Mouse (Mus musculus): ENCODE data around the gene Asf1a. TPM values are rescaled to one million over a fixed set of nuclear protein-coding genes. Genes with fewer than 3 reads are reported as not detected.
A peak's percentile ranks its signal among the peaks of the same experiment; 100 is the strongest.
"Not testable (repeated sequence)": the region's sequence is repeated elsewhere in the genome, so short reads cannot be mapped to it uniquely, and the experiment has no call there.

Asf1a gene
- 10 to 100 TPM; 28.3 to 33.1 TPM for total RNA-seq (2021)

DNA sequence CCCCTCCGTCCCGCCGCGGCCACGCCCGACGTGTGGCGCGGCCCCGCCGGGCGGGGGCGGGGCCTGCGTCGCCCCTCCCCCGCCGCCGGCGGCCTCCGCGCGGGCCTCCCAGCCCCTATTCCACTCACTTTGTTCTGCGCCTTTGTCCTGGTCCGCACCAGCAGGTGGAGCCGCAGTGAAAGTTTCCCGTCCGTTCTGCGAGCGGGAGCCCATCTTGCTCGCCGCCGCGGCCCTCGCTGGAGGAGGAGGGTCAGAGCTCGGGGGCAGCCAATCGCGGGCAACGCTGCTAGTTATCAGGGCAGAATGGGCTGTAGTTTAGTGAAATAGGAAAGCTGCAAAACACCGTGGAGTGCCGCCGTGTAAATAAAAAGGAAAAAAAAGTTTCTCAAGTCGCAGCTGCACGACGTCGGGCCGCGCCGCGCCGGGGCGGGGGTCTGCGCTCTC is at the start of gene Asf1a:
Asf1a (plus strand) TSS at position 81 of the 444 bp plus-strand sequence.
- intact Hi-C loops (cut with DNase I), result loop anchor here (1.0 kb wide), 1 partner anchor 33 kb away; no protein-coding TSS in a partner anchor
- peak; percentile 94 to 95 for DNase-seq

DNA sequence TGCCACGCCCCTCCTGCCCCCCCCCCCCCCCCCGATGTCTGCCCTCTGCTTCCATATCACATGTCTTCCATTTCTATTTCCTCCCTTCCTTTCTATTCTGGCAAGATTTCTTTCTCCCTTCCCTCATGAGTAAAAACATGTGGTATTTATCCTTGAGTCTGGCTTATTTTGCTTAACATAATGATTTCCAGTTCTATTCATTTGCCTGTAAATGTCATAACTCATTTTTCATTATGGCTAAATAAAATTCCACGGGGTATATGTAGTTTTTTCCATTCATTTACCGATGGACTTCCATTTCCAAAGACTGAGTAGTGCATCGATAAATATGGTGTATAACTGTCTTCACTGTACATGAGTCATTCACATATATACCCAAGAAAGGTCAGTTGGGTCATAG is 34.6 kb upstream of the Asf1a start:
- intact Hi-C loops (cut with DNase I), result no loop called here

DNA sequence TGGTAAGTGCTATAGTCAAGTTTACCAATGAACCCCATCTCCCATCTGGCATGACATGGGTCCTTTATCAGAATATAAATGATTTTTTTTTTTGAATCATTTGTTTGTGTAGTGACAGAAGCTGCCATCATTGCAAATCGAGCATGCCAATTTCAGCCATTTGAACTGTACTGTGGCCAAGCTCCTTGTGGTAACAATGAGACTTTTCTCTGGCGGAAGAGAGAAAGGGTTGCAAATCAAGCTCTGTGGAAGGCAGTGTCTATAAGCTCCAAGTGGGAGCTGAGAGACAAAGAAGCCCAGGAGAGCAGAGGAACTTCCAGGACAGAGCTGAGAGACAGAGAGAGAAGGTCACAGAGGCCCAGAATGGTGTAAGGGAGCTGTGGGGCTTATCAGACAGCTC is 31.0 kb upstream of the Asf1a start:
- intact Hi-C loops (cut with DNase I), result no loop called here
- DNase-seq, result no peak

More for the DNA sequence above, 34.6 kb upstream of the Asf1a start:
- DNase-seq, result no peak

DNA sequence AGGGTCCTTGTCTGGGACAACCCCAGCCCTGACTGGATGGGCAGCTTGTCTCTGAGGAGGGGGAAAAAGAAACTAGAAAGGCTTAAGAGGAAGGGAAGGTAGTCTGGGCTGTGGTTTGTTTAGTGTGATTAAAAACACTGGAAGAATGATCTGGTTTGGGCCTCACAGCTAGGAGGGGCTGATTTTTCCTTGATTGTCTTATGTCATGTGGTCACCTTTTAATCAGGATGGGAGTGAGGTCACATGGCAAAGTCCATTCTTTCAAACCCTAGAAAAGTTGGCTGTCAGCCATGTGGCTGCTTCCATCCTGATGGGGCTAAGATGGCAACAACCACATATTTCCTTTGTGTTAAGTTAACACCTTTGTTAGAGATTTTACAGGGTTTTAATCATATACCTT is 28.0 kb upstream of the Asf1a start:
- intact Hi-C loops (cut with DNase I), result no loop called here
- no peak for DNase-seq

DNA sequence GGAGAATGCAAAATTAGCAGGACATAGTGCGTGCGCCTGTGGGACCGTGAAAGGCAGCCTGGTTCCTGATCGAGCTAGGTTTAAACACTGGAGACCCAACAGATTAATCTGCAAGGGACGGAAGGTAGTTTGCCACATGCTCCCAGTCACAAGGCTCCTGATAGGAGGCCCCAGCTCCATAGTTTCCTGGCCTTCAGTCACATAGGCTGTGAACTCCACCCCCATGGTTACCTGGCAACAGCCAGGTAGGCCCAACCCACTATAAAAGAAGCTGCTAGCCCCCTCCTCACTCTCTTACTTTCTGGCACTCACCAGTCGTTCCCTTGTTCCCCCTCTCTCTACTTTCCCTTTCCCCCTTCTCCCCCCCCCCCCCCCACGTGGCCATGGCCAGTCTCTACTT is 16.4 kb upstream of the Asf1a start:
- intact Hi-C loops (cut with DNase I), result no loop called here
- peak in 1 of 2 experiments; percentile 3 for DNase-seq

DNA sequence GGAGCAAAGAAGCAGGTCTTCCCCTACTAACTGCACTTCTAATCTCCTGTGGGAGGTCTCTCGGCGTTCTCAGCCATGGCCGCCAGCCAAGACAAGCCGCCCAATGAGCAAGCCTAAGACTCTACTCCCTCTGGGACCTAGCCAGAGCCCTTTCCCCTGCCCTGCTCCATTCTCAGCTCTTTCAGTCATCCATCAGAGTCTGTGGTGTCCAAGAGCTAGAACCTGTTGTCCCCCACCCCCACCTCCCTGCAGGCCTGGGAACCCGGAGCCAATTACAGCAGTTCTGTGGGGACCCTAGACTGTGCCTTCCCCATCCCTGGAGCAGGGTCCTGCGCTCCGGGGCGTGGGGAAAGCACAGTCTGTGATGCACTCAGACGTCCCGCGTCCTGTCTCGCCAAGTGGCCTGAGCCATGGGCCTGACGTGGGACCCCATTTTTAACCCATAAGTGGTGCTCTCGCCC is 15.9 kb upstream of the Asf1a start:
- intact Hi-C loops (cut with DNase I), result no loop called here
- DNase-seq, result peak; percentile 59 to 74

DNA sequence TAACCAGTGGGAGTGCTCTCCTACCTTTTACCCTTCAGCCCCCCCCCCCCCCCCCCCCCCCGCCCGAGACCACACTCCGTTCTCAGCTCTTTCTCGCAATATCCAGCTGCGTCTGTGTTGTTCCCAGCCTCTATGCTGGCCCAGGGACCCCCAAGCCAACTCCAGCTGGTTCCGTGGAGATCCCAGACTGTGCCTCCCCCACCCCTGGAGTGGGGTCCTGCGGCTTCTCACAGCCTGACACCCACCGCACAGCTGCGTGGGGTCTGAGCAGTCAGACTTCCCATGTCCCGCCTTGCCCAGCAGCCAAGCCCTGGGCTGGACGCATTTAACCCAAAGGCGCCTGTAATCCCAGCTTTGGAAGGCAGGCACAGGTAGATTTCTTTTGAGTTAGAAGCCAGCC is 15.5 kb upstream of the Asf1a start:
- DNase-seq, result no peak
- intact Hi-C loops (cut with DNase I), result no loop called here

DNA sequence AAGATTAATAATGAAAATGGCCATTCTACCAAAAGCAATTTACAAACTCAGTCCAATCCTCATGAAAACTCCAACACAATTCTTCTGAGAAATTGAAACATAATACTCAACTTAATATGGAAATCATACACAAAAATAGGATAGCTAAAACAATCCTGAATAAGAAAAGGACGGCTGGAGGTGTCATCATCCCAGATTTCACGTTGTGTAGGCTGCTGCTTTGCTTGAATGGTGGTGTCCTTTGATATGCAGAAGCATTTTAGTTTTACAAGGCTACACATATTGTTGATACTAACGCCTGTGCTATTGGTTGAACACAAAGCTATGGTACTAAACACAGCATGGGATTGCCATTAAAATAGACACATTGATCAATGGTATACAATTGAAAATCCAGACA is 10.8 kb upstream of the Asf1a start:
- intact Hi-C loops (cut with DNase I), result no loop called here
- DNase-seq, result no peak

DNA sequence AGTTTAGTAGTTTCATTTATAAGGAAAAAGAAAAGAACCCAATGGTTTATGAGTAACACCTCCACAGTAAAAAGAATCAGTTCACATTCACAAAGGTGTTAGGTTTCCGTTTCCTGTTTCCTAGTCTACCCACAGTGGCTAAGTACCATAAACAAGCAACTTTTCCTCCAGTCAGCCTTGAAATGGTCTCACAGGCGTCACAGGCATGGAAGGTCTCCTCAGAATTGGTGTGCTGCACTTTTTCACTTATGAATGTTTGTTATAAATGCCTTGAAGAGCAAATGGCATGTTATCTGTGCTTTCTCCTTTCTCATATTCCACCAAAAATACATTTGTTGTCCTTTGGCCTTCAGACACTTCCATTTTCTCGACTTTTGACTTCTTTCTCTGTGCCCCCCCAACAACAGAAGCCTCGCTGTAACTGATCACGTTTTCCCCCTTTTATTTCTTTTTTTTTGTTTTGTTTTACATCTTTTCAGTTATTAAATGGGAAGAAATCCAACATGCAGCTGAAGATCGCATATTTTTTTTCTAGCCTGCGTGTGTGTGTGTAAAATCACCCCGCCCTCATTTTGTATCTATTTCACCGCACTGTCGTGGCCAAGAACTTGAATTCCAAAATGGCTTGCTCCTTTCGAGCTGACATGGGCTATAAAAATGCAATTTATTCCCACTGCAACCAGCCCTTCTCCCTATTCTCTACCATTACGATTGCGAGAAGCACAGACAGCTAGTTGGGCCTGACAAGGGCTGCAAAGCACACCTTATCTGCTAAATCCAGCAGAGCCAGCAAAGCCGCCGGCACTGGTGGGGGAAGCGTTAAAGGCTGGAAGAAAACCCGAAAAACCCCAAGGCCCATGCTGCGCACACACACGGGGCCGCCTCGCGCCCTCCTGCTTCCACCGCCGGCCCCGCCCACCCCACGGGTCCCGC is 547 bp upstream of the Asf1a start:
- intact Hi-C loops (cut with DNase I), result no loop called here
- DNase-seq, result no peak

DNA sequence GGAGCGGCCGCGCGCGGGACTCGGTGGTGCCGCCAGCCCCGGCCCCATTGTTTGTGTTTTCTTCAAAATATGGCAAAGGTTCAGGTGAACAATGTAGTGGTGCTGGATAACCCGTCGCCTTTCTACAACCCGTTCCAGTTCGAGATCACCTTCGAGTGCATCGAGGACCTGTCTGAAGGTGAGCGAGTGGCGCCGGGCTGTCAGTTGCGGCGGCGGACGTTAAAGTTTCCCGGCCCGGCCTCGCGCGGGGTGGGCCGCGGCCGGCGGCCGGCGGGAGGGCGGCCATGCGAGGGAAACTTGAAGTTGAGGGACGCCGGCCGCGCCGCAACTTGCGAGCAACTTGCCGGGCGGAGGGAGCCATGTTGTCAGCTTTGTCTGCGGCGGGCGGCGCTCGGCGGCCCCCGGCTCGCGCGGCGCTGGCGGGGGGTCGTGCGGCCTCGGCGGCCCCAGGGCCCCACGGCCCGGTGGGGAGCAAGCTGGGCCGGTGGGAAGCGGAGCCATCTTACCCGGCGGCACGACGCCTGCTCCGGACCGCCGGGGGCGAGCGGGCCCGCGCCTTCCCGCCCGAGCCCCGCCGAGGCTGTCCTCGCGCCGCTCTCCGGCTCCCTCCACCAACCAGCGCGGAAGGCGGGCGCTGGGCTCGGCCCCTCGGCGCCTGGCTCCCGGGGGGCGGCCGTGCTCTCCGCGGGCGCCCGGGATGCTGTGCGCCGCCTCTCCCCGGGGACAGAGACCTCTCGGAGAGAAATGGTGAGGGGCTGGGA is 744 bp downstream of the Asf1a start:
- intact Hi-C loops (cut with DNase I), result loop anchor here (1.0 kb wide), 1 partner anchor 32 kb away; no protein-coding TSS in a partner anchor
- DNase-seq, result peak; percentile 52 to 59

DNA sequence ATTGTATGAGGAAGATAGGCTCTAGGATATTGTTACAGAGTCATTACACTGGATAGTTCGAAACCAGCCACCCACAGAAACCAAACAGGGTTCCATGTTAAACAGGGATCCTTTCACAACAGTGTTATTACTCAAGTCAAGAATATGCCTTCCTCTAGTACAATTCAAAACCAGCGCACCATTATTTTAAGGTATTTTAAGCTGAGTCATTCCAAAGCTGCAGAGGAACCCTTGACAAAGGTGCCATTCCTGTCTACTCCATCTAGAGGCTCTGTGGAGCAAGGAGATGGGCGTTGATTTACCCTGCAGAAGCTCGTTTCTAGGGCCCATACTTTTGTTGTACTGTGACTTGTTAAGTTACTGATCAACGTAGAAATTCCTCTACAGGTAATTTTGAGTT is 2.3 kb downstream of the Asf1a start:
- DNase-seq, result no peak
- intact Hi-C loops (cut with DNase I), result no loop called here

DNA sequence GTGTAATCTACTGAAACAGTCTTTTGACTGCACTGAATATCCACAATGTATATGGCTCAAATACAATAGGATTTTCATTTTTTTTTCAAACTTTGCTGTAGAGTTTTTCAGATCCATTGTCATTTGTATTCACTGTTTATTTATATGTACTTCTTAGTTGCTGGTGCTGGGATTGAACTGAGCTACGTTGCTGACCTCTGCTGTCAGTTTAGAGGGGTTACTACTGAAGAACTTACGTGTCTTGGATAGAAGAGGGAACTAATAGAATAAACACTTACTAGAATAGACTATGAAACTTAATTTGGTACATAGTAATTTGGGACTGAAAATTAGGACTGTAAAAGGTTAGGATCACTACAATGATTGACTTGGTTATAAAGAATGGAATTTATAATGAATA is 8.8 kb downstream of the Asf1a start:
- intact Hi-C loops (cut with DNase I), result no loop called here
- no peak for DNase-seq

DNA sequence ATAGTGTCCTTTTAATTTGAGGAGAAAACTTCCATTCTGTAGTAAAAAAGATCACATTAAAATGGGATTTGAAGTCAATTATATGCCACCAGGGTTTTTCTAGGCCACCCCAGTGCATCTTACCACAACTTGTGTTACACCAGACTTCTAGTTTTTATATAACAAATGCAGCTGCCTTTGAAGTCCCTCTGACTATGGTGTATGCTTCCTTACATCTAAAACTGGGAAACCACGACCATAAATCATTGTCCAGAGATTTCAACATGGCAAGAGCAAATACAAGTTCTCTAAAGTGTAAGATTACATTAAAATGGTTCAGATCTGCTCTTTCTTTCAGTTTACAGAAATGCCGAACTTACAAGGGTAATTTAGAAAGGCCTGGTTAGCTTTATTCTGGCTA is 11.7 kb downstream of the Asf1a start:
- intact Hi-C loops (cut with DNase I), result no loop called here
- no peak for DNase-seq

DNA sequence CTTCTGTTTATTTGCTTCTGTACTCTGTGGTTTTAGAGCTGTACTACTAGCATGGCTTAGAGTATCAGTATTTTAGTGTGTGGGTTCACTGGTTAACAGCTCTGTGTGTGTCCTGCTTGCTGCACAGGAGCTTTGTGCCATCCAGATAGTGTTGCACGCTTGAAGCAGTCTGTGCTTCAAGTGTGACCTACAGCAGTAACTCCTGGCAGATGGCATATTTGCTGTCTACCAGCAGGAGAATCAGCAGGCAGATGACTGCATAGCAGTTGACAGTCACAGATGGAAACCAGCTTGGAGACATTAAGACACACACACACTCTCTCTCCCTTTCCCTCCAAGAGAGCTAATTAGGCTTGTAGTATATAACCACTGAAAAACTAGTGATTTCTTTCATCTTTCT is 15.6 kb downstream of the Asf1a start:
- intact Hi-C loops (cut with DNase I), result no loop called here

DNA sequence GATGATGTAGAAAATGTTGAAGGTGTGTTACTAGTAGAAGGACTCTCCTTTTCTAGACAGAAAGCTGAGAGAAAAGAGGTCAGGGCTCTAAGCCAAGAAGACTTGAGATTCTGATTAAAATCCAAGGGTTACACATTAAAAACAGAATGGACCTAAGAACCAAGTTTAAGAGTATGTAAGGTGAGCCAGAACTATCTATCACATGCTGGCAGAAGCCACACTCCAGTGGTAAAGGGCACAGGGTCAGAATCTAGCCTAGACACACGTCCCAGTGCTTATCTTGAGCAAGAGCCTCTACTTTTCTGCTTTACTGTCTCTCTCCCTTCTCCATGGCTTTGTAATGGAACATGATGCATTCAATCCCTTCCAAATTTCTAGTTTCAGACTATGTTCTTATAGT is 17.4 kb downstream of the Asf1a start:
- intact Hi-C loops (cut with DNase I), result no loop called here
- DNase-seq, result no peak

More for the DNA sequence above, 15.6 kb downstream of the Asf1a start:
- DNase-seq, result no peak

DNA sequence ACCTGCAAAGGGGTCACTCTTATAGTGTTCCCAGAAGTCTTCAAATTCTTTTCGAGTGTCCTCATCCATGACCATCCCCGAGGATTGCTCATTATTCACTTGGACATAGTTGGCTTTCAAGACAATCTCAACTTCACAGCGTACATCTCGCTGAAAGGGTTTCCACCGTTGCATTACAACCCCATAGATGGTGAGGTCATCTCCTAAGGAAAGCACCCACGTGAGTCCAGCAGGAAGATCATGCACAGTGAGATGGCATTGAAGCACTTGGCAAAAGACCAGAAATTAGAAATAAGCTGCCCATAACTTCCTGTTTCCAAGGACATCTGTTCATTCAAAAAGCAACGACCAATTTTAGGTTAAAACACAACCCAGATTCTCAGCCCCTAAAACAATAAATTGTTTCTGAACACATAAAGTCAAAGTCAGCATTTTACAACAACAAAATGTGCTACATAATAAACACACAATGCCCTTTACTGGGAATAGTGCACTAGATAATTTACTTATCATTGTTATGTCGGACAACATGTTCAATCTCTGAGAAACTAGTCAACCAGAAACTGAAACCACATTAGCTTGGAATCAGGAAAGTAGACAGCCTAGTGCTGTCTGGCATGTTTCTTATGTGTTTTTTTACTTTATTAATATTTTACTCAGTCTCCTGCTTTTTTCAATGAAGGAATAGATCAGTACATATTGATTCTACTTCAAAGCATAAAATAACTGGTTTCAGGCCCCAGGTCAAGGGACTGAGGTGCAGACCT is 19.5 kb downstream of the Asf1a start:
- intact Hi-C loops (cut with DNase I), result no loop called here
- no peak for DNase-seq

DNA sequence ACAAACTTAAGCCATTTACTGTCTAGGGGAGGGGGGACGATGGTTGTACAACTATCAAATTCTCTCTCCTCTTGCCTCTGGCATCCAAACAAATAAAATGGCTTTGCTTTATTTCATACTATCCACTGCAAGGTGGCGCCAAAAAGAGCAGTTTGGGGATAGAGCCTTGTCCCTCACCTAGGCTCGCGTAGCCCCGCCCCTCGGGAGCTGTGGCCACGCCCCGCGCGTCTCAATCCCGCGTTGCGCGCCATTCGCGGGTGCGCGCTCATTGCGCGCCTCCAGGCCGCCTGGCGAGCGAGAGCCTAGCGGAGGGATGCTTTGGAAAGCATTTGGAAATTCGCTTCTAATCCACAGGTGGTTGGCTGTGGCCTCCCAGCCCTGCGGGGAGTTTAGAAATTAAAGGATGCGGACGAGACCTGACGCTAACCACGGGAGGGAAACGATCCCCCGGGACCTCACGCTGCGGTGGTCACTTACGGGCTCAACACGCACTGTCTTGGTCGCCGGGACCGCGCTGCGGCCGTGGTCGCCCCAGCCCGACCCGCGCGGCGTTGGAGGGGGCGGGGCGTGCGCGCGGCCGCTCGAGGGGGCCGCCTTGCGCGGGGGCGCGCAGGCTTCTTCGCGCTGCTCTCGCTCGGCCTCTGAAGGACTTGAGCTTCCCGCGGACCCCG is 32.8 kb downstream of the Asf1a start:
- DNase-seq, result peak; percentile 91 to 93
- intact Hi-C loops (cut with DNase I), result loop anchor here (1.0 kb wide), 1 partner anchor 32 kb away; no protein-coding TSS in a partner anchor

DNA sequence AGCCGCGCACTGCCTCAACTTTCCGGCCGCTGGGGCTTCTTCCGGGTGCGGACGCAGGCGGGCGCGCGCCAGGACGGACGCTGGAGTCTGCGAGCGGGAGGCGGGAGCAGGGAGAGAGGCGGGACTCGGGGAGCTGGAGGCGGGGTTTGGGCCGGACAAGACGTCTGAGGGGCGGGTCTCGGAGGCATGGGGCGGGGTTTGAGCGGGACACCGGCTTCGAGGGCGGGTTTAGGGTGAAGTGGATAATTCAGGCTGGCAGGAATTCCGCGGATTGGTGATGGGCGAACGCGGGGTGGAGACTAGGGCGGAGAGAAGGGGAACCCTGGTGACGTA is 33.3 kb downstream of the Asf1a start:
- DNase-seq, result peak; percentile 92 to 93

DNA sequence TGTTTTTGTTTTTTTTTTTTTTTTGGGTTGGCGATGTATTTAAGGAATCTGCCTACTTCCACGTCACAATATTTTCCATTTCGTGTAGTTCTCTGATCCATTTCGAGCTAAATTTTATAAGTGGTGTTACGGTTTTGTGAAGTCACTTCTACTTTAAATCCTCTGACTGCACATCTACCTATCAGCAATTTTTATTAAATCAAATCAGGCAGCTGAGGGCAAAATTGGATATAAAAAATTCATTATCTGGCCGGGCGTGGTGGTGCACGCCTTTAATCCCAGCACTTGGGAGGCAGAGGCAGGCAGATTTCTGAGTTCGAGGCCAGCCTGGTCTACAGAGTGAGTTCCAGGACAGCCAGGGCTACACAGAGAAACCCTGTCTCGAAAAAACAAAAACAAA is 33.8 kb downstream of the Asf1a start, which contains the start of gene Mcm9:
Mcm9 (minus strand) TSS at position 101 of the 400 bp plus-strand sequence.
- intact Hi-C loops (cut with DNase I), result loop anchor here (10.0 kb wide), 1 partner anchor 444 kb away; the partner anchor contains the start of gene Man1a
- not testable (repeated sequence) for DNase-seq

More for the DNA sequence above, 33.3 kb downstream of the Asf1a start:
- intact Hi-C loops (cut with DNase I), result loop anchor here (1.0 to 10.0 kb wide), 2 partner anchors 33 to 445 kb away; partner anchors contain the start of gene Man1a

DNA sequence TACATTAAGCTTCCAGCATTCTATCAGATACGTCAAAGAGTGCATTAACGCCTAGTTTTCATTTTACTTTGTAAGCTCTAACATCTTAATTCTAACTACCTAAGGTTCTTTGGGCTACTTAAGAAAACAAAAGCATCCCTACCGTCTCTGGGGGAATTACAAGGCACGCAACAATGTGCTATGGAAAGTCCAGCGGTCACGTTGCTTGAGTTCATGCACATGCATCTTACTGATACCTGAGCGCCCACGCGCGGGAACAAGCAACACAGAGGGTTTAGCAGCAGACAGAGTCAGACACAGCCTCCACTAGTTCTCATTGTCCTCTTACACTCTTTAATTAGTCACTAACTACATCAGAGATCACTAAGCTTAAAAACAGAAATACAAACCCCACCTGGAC is 37.6 kb downstream of the Asf1a start:
- intact Hi-C loops (cut with DNase I), result loop anchor here (10.0 kb wide), 1 partner anchor 441 kb away; the partner anchor contains the start of gene Man1a
- DNase-seq, result no peak

Measured in heart, postnatal 36 days (tissue).